Mouse (Mus musculus): ENCODE data around the gene Gtf2f2. TPM values are rescaled to one million over a fixed set of nuclear protein-coding genes. Genes with fewer than 3 reads are reported as not detected.

Gene Gtf2f2
- 58.2 and 58.3 TPM in 2 replicates for polyA plus RNA-seq (2014; fragmentation: Nextera tagmentation; extraction: Ambion mirVana)

DNA sequence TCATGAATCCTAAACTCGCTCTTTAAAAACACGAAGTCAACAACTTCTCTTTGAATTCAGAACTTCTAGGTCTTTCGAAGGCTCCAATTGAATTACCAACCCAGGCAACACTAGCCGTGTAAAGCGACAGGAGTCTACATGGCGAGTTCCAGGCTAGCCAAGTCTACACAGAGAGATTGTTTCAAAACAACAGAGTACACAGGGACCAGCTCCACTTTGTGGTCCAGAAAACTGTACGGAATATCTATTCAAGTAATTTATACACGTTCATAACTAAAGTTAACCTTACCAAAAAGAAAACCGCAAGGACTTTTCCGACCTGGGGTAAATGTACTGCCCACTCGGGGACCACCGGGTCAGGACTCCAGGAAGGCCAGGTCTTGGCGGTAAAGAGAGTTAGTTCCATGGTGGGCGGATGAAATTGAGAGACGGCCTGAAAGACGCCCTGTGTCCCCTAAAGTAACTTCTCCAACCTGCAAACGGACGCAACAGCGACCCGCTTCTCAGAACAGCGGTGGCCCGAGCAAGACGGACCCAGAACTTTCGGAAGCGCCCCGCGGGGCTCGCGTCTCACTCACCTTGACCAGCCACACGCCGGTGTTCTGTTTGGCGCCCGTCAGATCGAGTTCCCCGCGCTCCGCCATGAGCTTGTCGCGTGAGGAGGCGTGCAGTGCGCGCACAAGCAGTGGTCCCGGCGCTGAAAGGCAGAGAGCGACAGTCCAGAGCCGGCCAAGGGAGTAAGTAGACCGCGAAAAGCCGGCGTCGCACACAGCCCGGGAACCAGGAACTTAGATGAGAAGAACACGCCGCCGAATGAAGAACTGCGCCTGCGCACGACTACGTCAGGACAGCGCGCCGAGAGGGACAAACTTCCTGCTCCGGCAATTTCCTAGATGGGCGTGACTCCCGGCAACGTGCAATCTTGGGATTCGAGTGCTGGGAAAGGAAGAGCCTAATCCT is at the start of gene Gtf2f2:
TSS of gene Gtf2f2 (minus strand) at position 764 of the 960 bp plus-strand sequence.
- 2% methylated on average over 67 of the region's 67 CpGs for WGBS
- Histone ChIP-seq H3K9me3 (replicated peaks; ENCODE audit: control insufficient read depth, low read length) (no peaks in the 10 kb centered on the region), H3K9ac (ENCODE audit: low read length) (peak within 1 kb of the TSS; percentile 81), H3K27me3 (replicated peaks; ENCODE audit: control insufficient read depth, insufficient read depth, low read length) (no peaks in the 10 kb centered on the region), H3K4me3 (ENCODE audit: low read depth, low read length) (peak within 1 kb of the TSS; percentile 95), H3K4me1 (ENCODE audit: control insufficient read depth, insufficient read depth, low read length) (peaks cover 14% of the 10 kb centered on the region), H3K4me2 (ENCODE audit: low read length) (peak within 1 kb of the TSS; percentile 68), H3K27ac (ENCODE audit: low read depth, low read length) (peak within 1 kb of the TSS; percentile 82), H3K36me3 (ENCODE audit: control insufficient read depth, insufficient read depth, low read length) (0 out of 2 replicates have a peak, but pooled peaks cover 4% of the 10 kb centered on the region)
- ATAC-seq, result peak; percentile 94
- DNase-seq (ENCODE audit: low spot score), result peak; percentile 96

- H3K27me3 ChIP-seq (replicated peaks; ENCODE audit: control insufficient read depth, insufficient read depth, low read length), result no peaks in the 10 kb centered on the region
- WGBS, result 74% methylated on average over 5 of the region's 5 CpGs
- H3K9me3 ChIP-seq (replicated peaks; ENCODE audit: control insufficient read depth, low read length), result no peaks in the 10 kb centered on the region
- H3K36me3 ChIP-seq (ENCODE audit: control insufficient read depth, insufficient read depth, low read length), result no peaks in the 10 kb centered on the region
- no peak for DNase-seq (ENCODE audit: low spot score)
- ATAC-seq, result no peak
- no peak overlapping the region for H3K27ac ChIP-seq (ENCODE audit: low read depth, low read length)
- no peak overlapping the region for H3K9ac ChIP-seq (ENCODE audit: low read length)
- no peaks in the 10 kb centered on the region for H3K4me1 ChIP-seq (ENCODE audit: control insufficient read depth, insufficient read depth, low read length)
- no peak overlapping the region for H3K4me3 ChIP-seq (ENCODE audit: low read depth, low read length)
- no peak overlapping the region for H3K4me2 ChIP-seq (ENCODE audit: low read length)
These were observed 48.8 kb upstream of the Gtf2f2 start for GRCm38 (mm10) chr14:76059441-76059840.

GRCm38 (mm10) chr14:76053726-76054125 is 43.1 kb upstream of the Gtf2f2 start:
- no peak overlapping the region for H3K4me2 ChIP-seq (ENCODE audit: low read length)
- 63% methylated on average over 11 of the region's 11 CpGs for WGBS
- ATAC-seq (no peak; the same call in 1 of the 2 replicates), DNase-seq (ENCODE audit: low spot score) (peak; percentile 57)
- H3K9me3 ChIP-seq (replicated peaks; ENCODE audit: control insufficient read depth, low read length), result no peaks in the 10 kb centered on the region
- H3K36me3 ChIP-seq (ENCODE audit: control insufficient read depth, insufficient read depth, low read length), result no peaks in the 10 kb centered on the region
- H3K9ac ChIP-seq (ENCODE audit: low read length), result no peak overlapping the region
- peak overlapping the region; percentile 36; the same call in 1 of the 2 replicates for H3K27ac ChIP-seq (ENCODE audit: low read depth, low read length)
- H3K4me1 ChIP-seq (ENCODE audit: control insufficient read depth, insufficient read depth, low read length), result no peaks in the 10 kb centered on the region
- no peak overlapping the region for H3K4me3 ChIP-seq (ENCODE audit: low read depth, low read length)
- no peaks in the 10 kb centered on the region for H3K27me3 ChIP-seq (replicated peaks; ENCODE audit: control insufficient read depth, insufficient read depth, low read length)

GRCm38 (mm10) chr14:76051966-76052365 is 41.3 kb upstream of the Gtf2f2 start:
- WGBS, result 85% methylated on average over 7 of the region's 7 CpGs
- no peaks in the 10 kb centered on the region for H3K36me3 ChIP-seq (ENCODE audit: control insufficient read depth, insufficient read depth, low read length)
- no peak for ATAC-seq
- no peaks in the 10 kb centered on the region for H3K27me3 ChIP-seq (replicated peaks; ENCODE audit: control insufficient read depth, insufficient read depth, low read length)
- no peak for DNase-seq (ENCODE audit: low spot score)
- no peak overlapping the region for H3K9ac ChIP-seq (ENCODE audit: low read length)
- no peak overlapping the region for H3K4me3 ChIP-seq (ENCODE audit: low read depth, low read length)
- no peaks in the 10 kb centered on the region for H3K9me3 ChIP-seq (replicated peaks; ENCODE audit: control insufficient read depth, low read length)
- no peak overlapping the region for H3K27ac ChIP-seq (ENCODE audit: low read depth, low read length)
- H3K4me1 ChIP-seq (ENCODE audit: control insufficient read depth, insufficient read depth, low read length), result no peaks in the 10 kb centered on the region
- no peak overlapping the region for H3K4me2 ChIP-seq (ENCODE audit: low read length)

DNA sequence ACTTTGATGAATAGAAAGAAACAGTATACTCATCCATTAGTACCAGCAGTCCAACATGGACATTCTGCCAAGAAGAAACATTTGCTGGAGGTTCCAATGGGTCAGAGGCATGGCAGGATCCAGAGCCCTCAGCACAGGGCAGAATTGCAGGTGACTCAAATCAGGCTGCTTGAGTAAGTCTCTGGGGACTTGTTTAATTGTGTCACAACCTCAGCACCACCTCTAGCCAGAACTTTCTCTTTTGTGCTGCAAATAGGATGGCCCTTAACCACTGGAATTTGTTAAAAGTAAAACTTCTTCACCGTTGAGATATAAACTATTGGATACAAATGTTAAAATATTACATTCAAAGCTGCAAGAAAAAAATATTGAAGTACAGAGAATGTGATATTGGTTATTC is 35.1 kb upstream of the Gtf2f2 start:
- H3K4me1 ChIP-seq (ENCODE audit: control insufficient read depth, insufficient read depth, low read length), result no peaks in the 10 kb centered on the region
- WGBS, result 63% methylated on average over 1 of the region's 1 CpGs
- ATAC-seq (no peak), DNase-seq (ENCODE audit: low spot score) (no peak)
- H3K9me3 ChIP-seq (replicated peaks; ENCODE audit: control insufficient read depth, low read length), result no peaks in the 10 kb centered on the region
- H3K9ac ChIP-seq (ENCODE audit: low read length), result no peak overlapping the region
- no peak overlapping the region for H3K4me2 ChIP-seq (ENCODE audit: low read length)
- H3K27me3 ChIP-seq (replicated peaks; ENCODE audit: control insufficient read depth, insufficient read depth, low read length), result no peaks in the 10 kb centered on the region
- no peaks in the 10 kb centered on the region for H3K36me3 ChIP-seq (ENCODE audit: control insufficient read depth, insufficient read depth, low read length)
- H3K4me3 ChIP-seq (ENCODE audit: low read depth, low read length), result no peak overlapping the region
- no peak overlapping the region for H3K27ac ChIP-seq (ENCODE audit: low read depth, low read length)

- Histone ChIP-seq H3K4me3 (ENCODE audit: low read depth, low read length) (no peak overlapping the region), H3K4me1 (ENCODE audit: control insufficient read depth, insufficient read depth, low read length) (no peaks in the 10 kb centered on the region), H3K9ac (ENCODE audit: low read length) (no peak overlapping the region), H3K4me2 (ENCODE audit: low read length) (no peak overlapping the region), H3K36me3 (ENCODE audit: control insufficient read depth, insufficient read depth, low read length) (no peaks in the 10 kb centered on the region), H3K27ac (ENCODE audit: low read depth, low read length) (no peak overlapping the region), H3K27me3 (replicated peaks; ENCODE audit: control insufficient read depth, insufficient read depth, low read length) (no peaks in the 10 kb centered on the region), H3K9me3 (replicated peaks; ENCODE audit: control insufficient read depth, low read length) (no peaks in the 10 kb centered on the region)
- WGBS, result 52% methylated on average over 3 of the region's 3 CpGs
- peak; percentile 8 for DNase-seq (ENCODE audit: low spot score)
- ATAC-seq, result no peak
These were observed 33.5 kb upstream of the Gtf2f2 start for GRCm38 (mm10) chr14:76044164-76044557.

DNA sequence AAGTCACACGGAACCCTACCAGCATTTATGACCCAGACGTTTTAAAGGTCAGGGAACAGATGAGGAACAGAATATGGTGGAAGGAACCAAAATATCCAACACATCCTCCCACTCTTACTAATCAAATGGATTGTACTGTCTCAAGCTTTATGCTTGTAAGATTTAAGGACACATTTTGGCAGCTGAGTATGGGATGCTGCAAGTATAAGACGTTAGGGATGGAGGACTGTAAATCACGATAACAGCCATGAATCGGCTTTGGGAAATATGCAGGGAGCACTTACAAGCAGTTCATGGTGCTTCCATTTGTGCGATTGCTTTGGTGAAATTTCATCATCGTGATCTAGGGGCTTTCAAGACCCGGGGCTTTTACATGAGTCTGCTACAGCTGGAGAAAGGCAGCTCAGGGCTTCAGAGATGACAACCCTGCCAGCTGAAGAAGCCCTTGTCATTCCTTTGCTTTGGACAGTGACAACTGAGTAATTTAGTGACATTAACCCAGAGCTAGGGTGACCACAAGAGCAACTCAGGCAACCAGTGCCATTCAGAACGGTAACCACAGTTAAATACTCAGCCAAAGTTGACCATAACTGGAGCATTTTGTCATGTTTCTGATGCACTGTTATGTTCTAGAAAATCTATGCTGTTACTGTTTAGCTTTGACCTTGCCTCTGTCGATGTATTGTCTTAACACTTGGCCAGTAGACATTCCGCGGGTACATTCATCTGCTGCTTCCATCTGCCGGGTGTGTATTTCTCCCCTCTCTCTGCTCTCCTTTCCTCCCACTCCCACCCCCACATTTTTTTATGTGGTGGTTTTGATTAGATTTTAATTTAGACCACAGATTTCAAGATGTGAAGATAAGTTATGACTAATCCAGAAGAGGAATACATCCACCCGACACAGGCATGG is 32.8 kb upstream of the Gtf2f2 start:
- no peaks in the 10 kb centered on the region for H3K27me3 ChIP-seq (replicated peaks; ENCODE audit: control insufficient read depth, insufficient read depth, low read length)
- H3K4me2 ChIP-seq (ENCODE audit: low read length), result no peak overlapping the region
- DNase-seq (ENCODE audit: low spot score), result no peak
- H3K4me3 ChIP-seq (ENCODE audit: low read depth, low read length), result no peak overlapping the region
- no peak overlapping the region for H3K27ac ChIP-seq (ENCODE audit: low read depth, low read length)
- 91% methylated on average over 14 of the region's 14 CpGs for WGBS
- H3K9me3 ChIP-seq (replicated peaks; ENCODE audit: control insufficient read depth, low read length), result no peaks in the 10 kb centered on the region
- no peaks in the 10 kb centered on the region for H3K4me1 ChIP-seq (ENCODE audit: control insufficient read depth, insufficient read depth, low read length)
- H3K9ac ChIP-seq (ENCODE audit: low read length), result no peak overlapping the region
- H3K36me3 ChIP-seq (ENCODE audit: control insufficient read depth, insufficient read depth, low read length), result no peaks in the 10 kb centered on the region
- no peak for ATAC-seq

- Histone ChIP-seq H3K9ac (ENCODE audit: low read length) (peak overlapping the region; percentile 49), H3K4me2 (ENCODE audit: low read length) (peak overlapping the region; percentile 34; the same call in 1 of the 2 replicates)
- 1% methylated on average over 7 of the region's 7 CpGs for WGBS
These were observed 22.6 kb upstream of the Gtf2f2 start for GRCm38 (mm10) chr14:76033221-76033637.

More at GRCm38 (mm10) chr14:76033221-76033637, 22.6 kb upstream of the Gtf2f2 start:
- H3K4me1 ChIP-seq (ENCODE audit: control insufficient read depth, insufficient read depth, low read length), result peaks cover 37% of the 10 kb centered on the region
- H3K36me3 ChIP-seq (ENCODE audit: control insufficient read depth, insufficient read depth, low read length), result no peaks in the 10 kb centered on the region
- no peaks in the 10 kb centered on the region for H3K9me3 ChIP-seq (replicated peaks; ENCODE audit: control insufficient read depth, low read length)
- DNase-seq (ENCODE audit: low spot score) (peak; percentile 90), ATAC-seq (peak; percentile 79)
- H3K4me3 ChIP-seq (ENCODE audit: low read depth, low read length), result no peak overlapping the region
- H3K27me3 ChIP-seq (replicated peaks; ENCODE audit: control insufficient read depth, insufficient read depth, low read length), result no peaks in the 10 kb centered on the region
- H3K27ac ChIP-seq (ENCODE audit: low read depth, low read length), result peak overlapping the region; percentile 90
